Mouse (Mus musculus) spleen, postnatal 4 days (tissue): ENCODE results near the gene Nxf1.

Experiments used
- DNase-seq, 2 experiments: peaks; one replicate each; pipeline ENCODE4 v3.0.0; 2022; ENCODE audit warnings: low spot score in 2 of 2

Gene Nxf1

DNA sequence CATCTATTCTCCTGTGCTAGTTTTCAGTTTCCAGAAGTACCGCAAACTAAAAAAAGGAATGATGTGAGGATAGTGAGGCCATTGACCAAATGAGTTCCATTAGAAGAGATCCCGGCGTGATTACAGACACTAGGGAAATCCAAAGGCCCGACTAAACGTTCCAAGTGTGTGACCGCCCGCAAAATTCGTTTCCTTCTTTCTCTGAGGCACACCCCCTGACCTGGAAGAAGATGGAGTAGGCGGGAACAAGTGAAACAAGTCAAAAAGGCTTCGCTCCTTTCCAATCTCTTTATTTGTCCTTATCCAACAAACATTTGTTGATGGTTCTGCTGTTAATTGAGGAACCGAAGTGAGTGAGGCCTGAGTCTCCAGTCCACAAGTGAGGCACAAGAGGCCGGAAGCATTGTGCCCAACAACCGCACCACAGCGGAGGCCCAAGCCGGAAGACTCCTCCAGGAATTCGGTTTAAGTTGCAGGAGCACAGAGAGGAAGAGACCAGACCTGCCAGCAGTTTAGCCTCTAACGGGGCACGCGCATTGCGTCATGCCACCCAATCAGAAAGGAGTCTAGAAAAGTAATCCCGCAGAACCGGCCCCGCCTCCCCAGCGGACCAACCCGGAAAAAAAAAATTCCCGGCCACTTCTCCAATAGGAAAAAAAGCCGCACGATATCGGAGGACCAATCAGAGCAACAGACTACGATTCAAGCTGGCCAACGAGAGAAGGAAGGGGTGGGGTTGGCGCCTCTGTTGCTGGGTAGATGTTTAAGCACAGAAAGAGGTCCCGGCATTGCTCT lies 62.1 kb downstream of the Nxf1 start, which contains the start of gene Ttc9c:
Ttc9c (minus strand) TSS at position 533 of the 795 bp plus-strand sequence.
- DNase-seq, result peak; percentile 92

DNA sequence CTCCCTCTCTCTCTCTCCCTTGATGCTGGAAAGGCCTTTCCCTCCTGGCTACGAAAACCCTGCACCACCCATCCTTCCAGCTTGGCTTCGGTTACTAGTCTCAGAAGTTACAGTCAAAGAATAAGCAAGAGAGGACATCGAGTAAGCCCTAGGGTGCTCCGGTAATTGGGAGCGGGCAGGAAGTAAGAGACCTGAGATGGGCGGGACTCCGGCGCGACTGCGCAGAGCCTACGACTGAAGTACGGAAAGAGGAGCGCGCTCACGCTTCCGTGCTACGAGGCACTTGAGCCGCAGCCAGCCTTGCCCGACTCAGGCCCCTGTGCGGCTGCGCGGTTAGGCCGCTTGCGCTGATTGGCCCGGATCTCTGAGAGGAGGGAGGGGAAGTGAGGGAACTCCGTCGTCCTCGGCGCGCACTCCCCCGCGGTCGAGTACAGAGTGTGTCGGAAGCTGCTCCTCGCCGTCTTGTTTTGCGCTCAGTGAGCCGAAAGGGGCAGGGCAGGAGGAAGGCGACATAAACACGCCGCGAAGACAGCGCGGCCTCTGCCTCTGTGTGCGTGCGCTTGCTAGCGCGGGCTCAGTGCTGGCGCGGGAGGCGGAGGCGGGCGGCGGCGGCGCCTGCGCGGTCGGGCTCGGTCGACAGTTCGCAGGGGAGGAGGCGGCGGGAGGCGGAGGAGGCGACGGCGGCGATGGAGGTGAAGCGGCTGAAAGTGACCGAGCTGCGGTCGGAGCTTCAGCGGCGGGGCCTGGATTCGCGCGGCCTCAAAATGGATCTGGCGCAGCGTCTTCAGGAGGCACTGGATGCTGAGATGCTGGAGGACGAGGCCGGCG lies 62.9 kb downstream of the Nxf1 start, which contains the start of gene Hnrnpul2:
Hnrnpul2 (plus strand) TSS at position 415 of the 828 bp plus-strand sequence.
- DNase-seq, result peak; percentile 96 to 98
